In the genomic region with DNA sequence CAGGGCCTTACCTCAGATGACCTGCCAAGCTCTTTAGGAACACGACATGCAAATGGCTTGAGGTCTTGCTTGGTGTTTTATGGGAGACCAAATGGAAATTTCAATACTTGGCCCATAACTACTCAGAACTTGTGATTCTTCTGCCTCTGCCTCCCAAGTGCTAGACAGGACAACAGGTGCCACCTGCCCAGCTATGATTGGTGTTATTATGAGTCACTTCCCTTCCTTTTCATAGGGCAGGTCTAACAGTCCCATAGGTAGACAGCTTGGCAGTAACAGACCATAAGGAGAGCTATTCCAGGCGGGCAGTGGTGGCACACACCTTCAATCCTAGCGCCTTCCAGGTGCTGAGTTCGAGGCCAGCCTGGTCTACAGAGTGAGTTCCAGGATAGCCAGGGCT, we compare ENCODE assay signal across 21 mouse cellular contexts. TPM values are rescaled to one million over a fixed set of nuclear protein-coding genes. Genes with fewer than 3 reads are reported as not detected.
"Had no signal": no experiment of that assay in that cellular context is flagged by ENCODE, and none has a peak within 500 bp of the region (broad histone marks: within the 10 kb centered on the region; RNA-seq: fewer than 3 reads in every experiment).

No protein-coding gene starts in this region.

- H3K27me3 ChIP-seq: intestine, embryonic 15.5 days; limb, embryonic 12.5 days; lung, embryonic 15.5 days; megakaryocyte, embryonic 14.5 days; midbrain, embryonic 13.5 days; neural tube, embryonic 15.5 days had no signal

- DNase-seq: kidney, adult 18-20 months; kidney, postnatal 10 days; kidney, postnatal 4 days; lung, postnatal 14 days; thymus, postnatal 36 days had no signal

- H3K9me3 ChIP-seq: intestine, embryonic 15.5 days; limb, embryonic 12.5 days; lung, embryonic 15.5 days; megakaryocyte, embryonic 14.5 days; midbrain, embryonic 13.5 days; neural tube, embryonic 15.5 days had no signal

- H3K36me3 ChIP-seq: intestine, embryonic 15.5 days; lung, embryonic 15.5 days; midbrain, embryonic 13.5 days; neural tube, embryonic 15.5 days had no signal

- ATAC-seq: intestine, embryonic 15.5 days; midbrain, embryonic 13.5 days had no signal

- H3K9ac ChIP-seq: intestine, embryonic 15.5 days; limb, embryonic 12.5 days; lung, embryonic 15.5 days; midbrain, embryonic 13.5 days; neural tube, embryonic 15.5 days had no signal

- H3K4me3 ChIP-seq: intestine, embryonic 15.5 days; layer of hippocampus, adult 2 months; limb, embryonic 12.5 days; lung, embryonic 15.5 days; midbrain, embryonic 13.5 days; neural tube, embryonic 15.5 days had no signal

- H3K4me2 ChIP-seq: intestine, embryonic 15.5 days; limb, embryonic 12.5 days; lung, embryonic 15.5 days; midbrain, embryonic 13.5 days; neural tube, embryonic 15.5 days had no signal

- H3K27ac ChIP-seq: intestine, embryonic 15.5 days; layer of hippocampus, adult 2 months; limb, embryonic 12.5 days; lung, embryonic 15.5 days; macrophage; midbrain, embryonic 13.5 days; neural tube, embryonic 15.5 days had no signal

RNA-seq across cellular contexts. Expression of gene Gm5767, which starts 53.1 kb away (rescaled TPM):
- total RNA-seq: layer of hippocampus, adult 2 months; layer of hippocampus, postnatal 10 days; left cerebral cortex, postnatal 36 days; liver, adult 2 months; midbrain, postnatal 0 days had no signal
- polyA plus RNA-seq: intestine, embryonic 15.5 days; kidney, embryonic 14.5 days; limb, embryonic 12.5 days; lung, embryonic 15.5 days; macrophage; midbrain, embryonic 13.5 days; midbrain, postnatal 0 days; neural tube, embryonic 11.5 days; neural tube, embryonic 15.5 days; stomach, embryonic 14.5 days; thymus, postnatal 0 days had no signal
